Mouse (Mus musculus) brain, embryonic 14.5 days (tissue): ENCODE measurements at regions not wholly inside any gene's neighbourhood (a gene's known extent, or its start where the extent isn't known, plus 50 kb on each side); places are given as distances from the start of the nearest gene placed in this dataset.

ENCODE experiments used
- CTCF ChIP-seq: fragments of 200-500 bp; IDR thresholded peaks from 2 replicates; pipeline ENCODE4 v1.5.1; 2012; ENCODE audit warnings: inconsistent platforms, mild to moderate bottlenecking, moderate library complexity, borderline replicate concordance; ENCODE audit not compliant: insufficient read depth, insufficient read length; ENCODE audit errors: extremely low read depth
- POLR2A ChIP-seq: fragments of 200-500 bp; IDR thresholded peaks from 2 replicates; pipeline ENCODE4 v1.6.1; 2012; ENCODE audit warnings: mild to moderate bottlenecking, inconsistent platforms, borderline replicate concordance; ENCODE audit not compliant: poor library complexity, insufficient read depth, insufficient read length, severe bottlenecking; ENCODE audit errors: extremely low read depth

GRCm38 (mm10) chr12:15114793-15115192 lies 701.9 kb downstream of the Trib2 start:
- TF ChIP-seq CTCF (no peak), POLR2A (no peak)
